Mouse (Mus musculus): ENCODE measurements around the gene Laptm4a. TPM values are rescaled to one million over a fixed set of nuclear protein-coding genes. Genes with fewer than 3 reads are reported as not detected.

Gene Laptm4a
- total RNA-seq (2018; cell fraction: chromatin; rRNA removed): 100 to 1,000 TPM in 4 of 26 experiments, 10 to 100 TPM in 22; 42.5 to 160 (median 85.9) TPM
- 100 to 1,000 TPM; 277 to 410 (median 349) TPM for total RNA-seq (2018; cell fraction: cytosol; rRNA removed)
- 100 to 1,000 TPM; 162 to 341 (median 212) TPM for total RNA-seq (2018; cell fraction: nucleus; rRNA removed)
- polyA plus RNA-seq (2018): 297 to 494 TPM (median 475 TPM) in 3 replicates

GRCm38 (mm10) chr12:8921394-8922368 lies at the start of gene Laptm4a:
Laptm4a (plus strand) TSS chr12:8921664.
- H3K36me3 ChIP-seq (ENCODE audit: inconsistent target): peaks cover 4% of the 10 kb centered on the region; the same call in 1 of the 2 replicates
- peak within 1 kb of the TSS; percentile 92 for H3K4me3 ChIP-seq (ENCODE audit: inconsistent target)
- H3K27ac ChIP-seq: peak within 1 kb of the TSS; percentile 96
- H3K79me2 ChIP-seq (ENCODE audit: inconsistent target): peaks cover 41% of the 10 kb centered on the region
- 1% methylated on average over 56 of the region's 73 CpGs for WGBS (ENCODE audit: missing documents)

- WGBS (ENCODE audit: missing documents): 91% methylated on average over 9 of the region's 9 CpGs
- H3K36me3 ChIP-seq (ENCODE audit: inconsistent target): no peaks in the 10 kb centered on the region
Measured at GRCm38 (mm10) chr12:8875583-8875982, 45.9 kb upstream of the Laptm4a start.

GRCm38 (mm10) chr12:8876865-8877264 lies 44.6 kb upstream of the Laptm4a start:
- Histone ChIP-seq H3K36me3 (ENCODE audit: inconsistent target) (no peaks in the 10 kb centered on the region), H3K27ac (no peak overlapping the region), H3K4me3 (ENCODE audit: inconsistent target) (no peak overlapping the region), H3K79me2 (ENCODE audit: inconsistent target) (no peaks in the 10 kb centered on the region)
- 91% methylated on average over 5 of the region's 5 CpGs for WGBS (ENCODE audit: missing documents)

More at GRCm38 (mm10) chr12:8875583-8875982, 45.9 kb upstream of the Laptm4a start:
- Histone ChIP-seq H3K4me3 (ENCODE audit: inconsistent target) (no peak overlapping the region), H3K79me2 (ENCODE audit: inconsistent target) (no peaks in the 10 kb centered on the region), H3K27ac (no peak overlapping the region)

- Histone ChIP-seq H3K27ac (no peak overlapping the region), H3K36me3 (ENCODE audit: inconsistent target) (no peaks in the 10 kb centered on the region), H3K79me2 (ENCODE audit: inconsistent target) (no peaks in the 10 kb centered on the region), H3K4me3 (ENCODE audit: inconsistent target) (no peak overlapping the region)
- WGBS (ENCODE audit: missing documents): 94% methylated on average over 6 of the region's 6 CpGs
Measured at GRCm38 (mm10) chr12:8877413-8877812, 44.1 kb upstream of the Laptm4a start.

- no peak overlapping the region for H3K4me3 ChIP-seq (ENCODE audit: inconsistent target)
- H3K36me3 ChIP-seq (ENCODE audit: inconsistent target): no peaks in the 10 kb centered on the region
- no peaks in the 10 kb centered on the region for H3K79me2 ChIP-seq (ENCODE audit: inconsistent target)
- WGBS (ENCODE audit: missing documents): 86% methylated on average over 2 of the region's 2 CpGs
- H3K27ac ChIP-seq: no peak overlapping the region
Measured at GRCm38 (mm10) chr12:8878752-8879151, 42.7 kb upstream of the Laptm4a start.

- Histone ChIP-seq H3K27ac (no peak overlapping the region), H3K4me3 (ENCODE audit: inconsistent target) (no peak overlapping the region), H3K36me3 (ENCODE audit: inconsistent target) (no peaks in the 10 kb centered on the region), H3K79me2 (ENCODE audit: inconsistent target) (no peaks in the 10 kb centered on the region)
- 88% methylated on average over 5 of the region's 6 CpGs for WGBS (ENCODE audit: missing documents)
Measured at GRCm38 (mm10) chr12:8879389-8879788, 42.1 kb upstream of the Laptm4a start.

GRCm38 (mm10) chr12:8881736-8882135 lies 39.7 kb upstream of the Laptm4a start:
- 42% methylated on average over 4 of the region's 4 CpGs for WGBS (ENCODE audit: missing documents)
- no peaks in the 10 kb centered on the region for H3K79me2 ChIP-seq (ENCODE audit: inconsistent target)
- H3K36me3 ChIP-seq (ENCODE audit: inconsistent target): no peaks in the 10 kb centered on the region
- no peak overlapping the region for H3K27ac ChIP-seq
- H3K4me3 ChIP-seq (ENCODE audit: inconsistent target): no peak overlapping the region

GRCm38 (mm10) chr12:8882376-8882775 lies 39.1 kb upstream of the Laptm4a start:
- 75% methylated on average over 6 of the region's 8 CpGs for WGBS (ENCODE audit: missing documents)
- Histone ChIP-seq H3K27ac (no peak overlapping the region), H3K79me2 (ENCODE audit: inconsistent target) (no peaks in the 10 kb centered on the region), H3K4me3 (ENCODE audit: inconsistent target) (no peak overlapping the region), H3K36me3 (ENCODE audit: inconsistent target) (no peaks in the 10 kb centered on the region)

GRCm38 (mm10) chr12:8884426-8885145 lies 36.9 kb upstream of the Laptm4a start:
- Histone ChIP-seq H3K36me3 (ENCODE audit: inconsistent target) (no peaks in the 10 kb centered on the region), H3K4me3 (ENCODE audit: inconsistent target) (no peak overlapping the region), H3K27ac (no peak overlapping the region), H3K79me2 (ENCODE audit: inconsistent target) (no peaks in the 10 kb centered on the region)
- WGBS (ENCODE audit: missing documents): 64% methylated on average over 13 of the region's 13 CpGs

GRCm38 (mm10) chr12:8885146-8885543 lies 36.3 kb upstream of the Laptm4a start:
- H3K79me2 ChIP-seq (ENCODE audit: inconsistent target): no peaks in the 10 kb centered on the region
- H3K4me3 ChIP-seq (ENCODE audit: inconsistent target): no peak overlapping the region
- no peaks in the 10 kb centered on the region for H3K36me3 ChIP-seq (ENCODE audit: inconsistent target)
- no peak overlapping the region for H3K27ac ChIP-seq
- 54% methylated on average over 4 of the region's 4 CpGs for WGBS (ENCODE audit: missing documents)

- Histone ChIP-seq H3K27ac (no peak overlapping the region), H3K4me3 (ENCODE audit: inconsistent target) (no peak overlapping the region), H3K79me2 (ENCODE audit: inconsistent target) (no peaks in the 10 kb centered on the region), H3K36me3 (ENCODE audit: inconsistent target) (no peaks in the 10 kb centered on the region)
- WGBS (ENCODE audit: missing documents): 97% methylated on average over 3 of the region's 3 CpGs
Measured at GRCm38 (mm10) chr12:8885950-8886349, 35.5 kb upstream of the Laptm4a start.

- Histone ChIP-seq H3K4me3 (ENCODE audit: inconsistent target) (no peak overlapping the region), H3K79me2 (ENCODE audit: inconsistent target) (no peaks in the 10 kb centered on the region), H3K27ac (no peak overlapping the region), H3K36me3 (ENCODE audit: inconsistent target) (no peaks in the 10 kb centered on the region)
- WGBS (ENCODE audit: missing documents): 78% methylated on average over 7 of the region's 7 CpGs
Measured at GRCm38 (mm10) chr12:8888445-8888844, 33.0 kb upstream of the Laptm4a start.

GRCm38 (mm10) chr12:8889117-8889665 lies 32.3 kb upstream of the Laptm4a start:
- no peak overlapping the region for H3K27ac ChIP-seq
- WGBS (ENCODE audit: missing documents): 18% methylated on average over 10 of the region's 10 CpGs
- H3K79me2 ChIP-seq (ENCODE audit: inconsistent target): no peaks in the 10 kb centered on the region
- no peaks in the 10 kb centered on the region for H3K36me3 ChIP-seq (ENCODE audit: inconsistent target)
- no peak overlapping the region for H3K4me3 ChIP-seq (ENCODE audit: inconsistent target)

GRCm38 (mm10) chr12:8892876-8893532 lies 28.5 kb upstream of the Laptm4a start:
- H3K79me2 ChIP-seq (ENCODE audit: inconsistent target): no peaks in the 10 kb centered on the region
- H3K36me3 ChIP-seq (ENCODE audit: inconsistent target): no peaks in the 10 kb centered on the region
- no peak overlapping the region for H3K27ac ChIP-seq
- no peak overlapping the region for H3K4me3 ChIP-seq (ENCODE audit: inconsistent target)
- WGBS (ENCODE audit: missing documents): 45% methylated on average over 15 of the region's 21 CpGs
